Mouse (Mus musculus) CH12.LX (cell line): ENCODE data around the gene Prkce. TPM values are rescaled to one million over a fixed set of nuclear protein-coding genes. Genes with fewer than 3 reads are reported as not detected.

Experiments
- DNase-seq: peaks from one replicate; pipeline ENCODE4 v3.0.0-alpha.2; 2013; ENCODE audit errors: extremely low read depth
- H3K27ac ChIP-seq: 2 replicates; pipeline ENCODE4 v1.5.1; 2012; ENCODE audit warnings: low read depth, mild to moderate bottlenecking, control low read depth, moderate library complexity; ENCODE audit not compliant: insufficient read depth
- H3K27me3 ChIP-seq: replicated peaks from 2 replicates; pipeline ENCODE3; 2012; ENCODE audit warnings: inconsistent platforms
- H3K36me3 ChIP-seq, 2 experiments: replicated peaks in 1 of 2; 2 replicates each; pipeline versions ENCODE3 to v1.6.1; 2012; ENCODE audit warnings: inconsistent platforms in 1 of 2, low read length in 1 of 2, mild to moderate bottlenecking in 1 of 2, mixed read lengths in 1 of 2, moderate library complexity in 1 of 2; ENCODE audit not compliant: control insufficient read depth in 1 of 2, insufficient read depth in 1 of 2
- H3K4me1 ChIP-seq, 2 experiments: 2 replicates each; pipeline ENCODE4 v1.6.1; 2012; ENCODE audit warnings: inconsistent platforms in 1 of 2, moderate library complexity in 1 of 2; ENCODE audit not compliant: insufficient read depth in 2 of 2, control insufficient read depth in 1 of 2
- H3K4me2 ChIP-seq: 2 replicates; pipeline ENCODE4 v1.6.1; 2012; ENCODE audit warnings: low read depth, mild to moderate bottlenecking, control low read depth; ENCODE audit not compliant: poor library complexity, insufficient read depth, severe bottlenecking
- H3K4me3 ChIP-seq, 3 experiments: fragments of 150-350 bp in 1 of 3; sonication (generic) in 1 of 3; replicated peaks in 1 of 3; 2 replicates each; pipeline versions ENCODE3 to v1.5.1; 2011 to 2012; ENCODE audit warnings: low read depth in 2 of 3, low read length in 2 of 3, mild to moderate bottlenecking in 2 of 3, moderate library complexity in 2 of 3, control low read depth in 1 of 3, improper control_type of control experiment in 1 of 3, inconsistent platforms in 1 of 3, mixed read lengths in 1 of 3; ENCODE audit not compliant: poor library complexity in 1 of 3
- H3K79me2 ChIP-seq: replicated peaks from 2 replicates; pipeline ENCODE4 v1.6.1; 2012; ENCODE audit warnings: mild to moderate bottlenecking, moderate library complexity; ENCODE audit not compliant: control insufficient read depth, poor library complexity, insufficient read depth, severe bottlenecking; ENCODE audit errors: extremely low read depth
- H3K9ac ChIP-seq: 2 replicates; pipeline ENCODE4 v1.6.1; 2012; ENCODE audit warnings: low read depth, mild to moderate bottlenecking, control low read depth, moderate library complexity; ENCODE audit not compliant: insufficient read depth
- H3K9me3 ChIP-seq: replicated peaks from 2 replicates; pipeline ENCODE3; 2012; ENCODE audit warnings: low read length, inconsistent platforms, mixed read lengths
- CHD1 ChIP-seq: IDR thresholded peaks from 2 replicates; pipeline ENCODE4 v1.6.1; 2012; ENCODE audit warnings: low read depth, low read length, improper control_type of control experiment, inconsistent platforms
- EP300 ChIP-seq: IDR thresholded peaks from 2 replicates; pipeline ENCODE4 v1.6.1; 2011; ENCODE audit warnings: low read length, improper control_type of control experiment
- ETS1 ChIP-seq: conservative IDR thresholded peaks from 2 replicates; pipeline ENCODE4 v1.6.1; 2012; ENCODE audit warnings: low read depth, mild to moderate bottlenecking, inconsistent platforms, low read length, improper control_type of control experiment, moderate library complexity
- GABPA ChIP-seq: IDR thresholded peaks from 2 replicates; pipeline ENCODE4 v1.6.1; 2012; ENCODE audit warnings: low read depth, low read length, improper control_type of control experiment, inconsistent platforms; ENCODE audit not compliant: insufficient replicate concordance
- HCFC1 ChIP-seq: IDR thresholded peaks from 2 replicates; pipeline ENCODE4 v1.6.1; 2012; ENCODE audit warnings: low read depth, mild to moderate bottlenecking, inconsistent platforms, low read length, improper control_type of control experiment
- IRF4 ChIP-seq: IDR thresholded peaks from 2 replicates; pipeline ENCODE4 v1.6.1; 2014; ENCODE audit warnings: low read depth, mild to moderate bottlenecking, inconsistent platforms, low read length, improper control_type of control experiment
- MAFK ChIP-seq: IDR thresholded peaks from 2 replicates; pipeline ENCODE4 v1.6.1; 2011; ENCODE audit warnings: low read length, improper control_type of control experiment; ENCODE audit not compliant: insufficient replicate concordance
- MYC ChIP-seq: IDR thresholded peaks from 2 replicates; pipeline ENCODE4 v1.6.1; 2011; ENCODE audit warnings: low read depth, mild to moderate bottlenecking, improper control_type of control experiment, low read length
- PAX5 ChIP-seq: IDR thresholded peaks from 2 replicates; pipeline ENCODE4 v1.6.1; 2012; ENCODE audit warnings: low read length, inconsistent platforms, mixed read lengths
- POLR2AphosphoS2 ChIP-seq: IDR thresholded peaks from 2 replicates; pipeline ENCODE4 v1.6.1; 2011; ENCODE audit warnings: low read depth, low read length, improper control_type of control experiment
- RAD21 ChIP-seq: IDR thresholded peaks from 2 replicates; pipeline ENCODE4 v1.6.1; 2011; ENCODE audit warnings: low read depth, mild to moderate bottlenecking, low read length, improper control_type of control experiment, moderate library complexity
- SIN3A ChIP-seq: IDR thresholded peaks from 2 replicates; pipeline ENCODE4 v1.6.1; 2012; ENCODE audit warnings: low read length, improper control_type of control experiment, inconsistent platforms
- TBP ChIP-seq: conservative IDR thresholded peaks from 2 replicates; pipeline ENCODE4 v1.6.1; 2011; ENCODE audit warnings: low read depth, low read length, improper control_type of control experiment
- USF1 ChIP-seq: IDR thresholded peaks from 2 replicates; pipeline ENCODE4 v1.6.1; 2014; ENCODE audit warnings: low read depth, mild to moderate bottlenecking, inconsistent platforms, low read length, improper control_type of control experiment
- ZC3H11A ChIP-seq: IDR thresholded peaks from 2 replicates; pipeline ENCODE4 v1.6.1; 2012; ENCODE audit warnings: low read depth, mild to moderate bottlenecking, inconsistent platforms, low read length, improper control_type of control experiment
- ZMIZ1 ChIP-seq: IDR thresholded peaks from 2 replicates; pipeline ENCODE4 v1.6.1; 2012; ENCODE audit warnings: low read depth, mild to moderate bottlenecking, inconsistent platforms, low read length, improper control_type of control experiment
- dilution Hi-C: fragments of 300-500 bp; cut with MboI; formaldehyde crosslinking; loops from 2 replicates; pipeline ENCODE4 v1.14.3; 2020; ENCODE audit warnings: low sequenced_read_pairs; ENCODE audit not compliant: extremely low pct_unique_long_range_greater_than_20kb, extremely low pct_ligation_motif_present
- in situ Hi-C: fragments of 300-500 bp; cut with MboI; formaldehyde crosslinking; loops from 3 replicates; pipeline ENCODE4 v1.14.3; 2019; ENCODE audit warnings: low sequenced_read_pairs, low pct_ligation_motif_present, low pct_unique_long_range_greater_than_20kb, mixed read lengths
- polyA plus RNA-seq: library from polyadenylated mRNA; unstranded; fragments of >175 nt; gene quantifications from 2 replicates; pipeline ENCODE4 v1.2.1, GENCODE M21; 2012; ENCODE audit warnings: low read depth; ENCODE audit not compliant: insufficient read length
- total RNA-seq, 2 experiments: library from RNA; depleted of rRNA; stranded (reverse); fragments of 300-350 nt in 1 of 2; fragments of >200 nt in 1 of 2; gene quantifications; 2 replicates each; pipeline ENCODE4 v1.2.3; 2012 to 2014

Prkce gene
- total and polyA plus RNA-seq, 3 experiments, result 4.1 to 13.2 (median 11.4) TPM

DNA sequence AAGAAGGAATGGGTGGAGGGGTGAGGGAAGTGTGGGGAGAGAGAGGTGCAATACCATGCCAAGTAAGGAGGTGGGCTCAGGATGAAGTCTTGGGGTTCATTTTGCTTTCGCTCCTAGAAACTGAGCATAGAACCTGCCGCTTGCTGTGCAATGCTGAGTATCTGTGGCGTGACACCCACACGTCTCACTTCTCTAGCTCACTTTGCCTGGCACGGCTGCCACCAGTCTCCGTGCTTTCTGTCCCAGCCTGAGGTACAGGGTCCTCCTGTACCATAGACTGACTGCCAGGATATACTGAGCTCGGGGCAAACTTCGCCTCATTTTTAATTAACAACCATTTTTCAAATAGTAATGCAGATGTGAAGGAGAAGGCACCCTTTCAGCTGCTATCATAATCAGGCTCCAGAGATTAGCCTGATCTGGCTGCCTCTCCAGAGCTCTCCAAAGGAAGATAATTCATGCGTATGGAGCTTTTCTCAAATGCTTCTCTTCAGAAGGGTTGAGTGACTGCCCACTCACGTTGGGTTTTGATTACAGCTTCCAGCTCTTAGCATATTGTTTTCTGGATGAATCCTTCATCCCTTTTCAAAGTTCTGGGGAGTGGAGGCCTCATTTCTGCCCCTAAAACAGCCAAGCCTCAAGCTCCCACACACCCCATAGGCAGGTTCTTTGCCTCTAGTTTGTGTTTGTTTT lies 253.2 kb downstream of the Prkce start:
- dilution Hi-C loops (no loop called here), in situ Hi-C loops (no loop called here)
- DNase-seq, result no peak
- Histone ChIP-seq H3K27me3 (no peaks in the 10 kb centered on the region), H3K4me2 (no peak overlapping the region), H3K36me3 (peaks cover 7 to 43% of the 10 kb centered on the region in 2 experiments), H3K9ac (no peak overlapping the region), H3K4me3 (no peak overlapping the region), H3K4me1 (peaks cover 5 to 21% of the 10 kb centered on the region in 2 experiments), H3K9me3 (peaks cover 5% of the 10 kb centered on the region), H3K79me2 (no peaks in the 10 kb centered on the region)
- no peak for TF ChIP-seq POLR2AphosphoS2
- no peak for TF ChIP-seq HCFC1
- TF ChIP-seq, all 38 proteins: peak for 0
- H3K27ac ChIP-seq, result no peak overlapping the region

- TF ChIP-seq SIN3A (no peak), EP300 (no peak), USF1 (no peak), MYC (no peak), GABPA (no peak), ZMIZ1 (no peak), ETS1 (no peak), ZC3H11A (no peak), HCFC1 (no peak), RAD21 (no peak), IRF4 (no peak), CHD1 (no peak), PAX5 (no peak), MAFK (no peak), TBP (no peak)
- DNase-seq, result no peak
- Histone ChIP-seq H3K9ac (no peak overlapping the region), H3K4me3 (no peak overlapping the region), H3K4me2 (no peak overlapping the region), H3K27ac (no peak overlapping the region), H3K36me3 (peaks cover 7 to 42% of the 10 kb centered on the region in 2 experiments), H3K9me3 (peaks cover 5% of the 10 kb centered on the region), H3K4me1 (peaks cover 8 to 22% of the 10 kb centered on the region in 2 experiments), H3K79me2 (no peaks in the 10 kb centered on the region), H3K27me3 (no peaks in the 10 kb centered on the region)
- in situ Hi-C loops (no loop called here), dilution Hi-C loops (no loop called here)
Observed at GRCm38 (mm10) chr17:86422023-86422422, 254.4 kb downstream of the Prkce start.
